Mouse (Mus musculus) layer of hippocampus, postnatal 25 days (tissue): ENCODE measurements around the gene Gm20458. TPM values are rescaled to one million over a fixed set of nuclear protein-coding genes. Genes with fewer than 3 reads are reported as not detected.

Experiments
- DNase-seq, 2 experiments: peaks; one replicate each; pipeline ENCODE4 v3.0.0; 2022; ENCODE audit warnings: mixed read lengths in 2 of 2, low spot score in 1 of 2; ENCODE audit errors: extremely low spot score in 1 of 2
- total RNA-seq, 2 experiments: library from RNA; stranded (reverse); gene quantifications; 2 replicates each; pipeline ENCODE4 v1.2.3; 2021

Gm20458 gene
- total RNA-seq, 2 experiments from 2014 or later, result 3.9 to 11.3 TPM

GRCm38 (mm10) chr2:164433278-164433895, 27.4 kb upstream of the Gm20458 start:
- DNase-seq, result no peak

- no peak for DNase-seq
These were observed 26.1 kb upstream of the Gm20458 start for GRCm38 (mm10) chr2:164434681-164435080.

GRCm38 (mm10) chr2:164435216-164436090, 25.3 kb upstream of the Gm20458 start:
- no peak for DNase-seq

GRCm38 (mm10) chr2:164436215-164436913, 24.4 kb upstream of the Gm20458 start:
- DNase-seq, result no peak

- DNase-seq, result no peak
These were observed 23.8 kb upstream of the Gm20458 start for GRCm38 (mm10) chr2:164436961-164437360.

GRCm38 (mm10) chr2:164437710-164438109, 23.1 kb upstream of the Gm20458 start:
- no peak for DNase-seq

- DNase-seq, result no peak
These were observed 22.5 kb upstream of the Gm20458 start for GRCm38 (mm10) chr2:164438257-164438656.

- DNase-seq, result peak in 1 of 2 experiments; percentile 22
These were observed 21.8 kb upstream of the Gm20458 start for GRCm38 (mm10) chr2:164439001-164439421.

- no peak for DNase-seq
These were observed 20.5 kb upstream of the Gm20458 start for GRCm38 (mm10) chr2:164440314-164440713.

- DNase-seq, result no peak
These were observed 19.6 kb upstream of the Gm20458 start for GRCm38 (mm10) chr2:164441155-164441554.

GRCm38 (mm10) chr2:164441731-164442130, 19.0 kb upstream of the Gm20458 start:
- DNase-seq, result no peak

- no peak for DNase-seq
These were observed 18.3 kb upstream of the Gm20458 start for GRCm38 (mm10) chr2:164442315-164443050.

GRCm38 (mm10) chr2:164443051-164443437, 17.7 kb upstream of the Gm20458 start:
- DNase-seq, result peak; percentile 60 to 68

- no peak for DNase-seq
These were observed 17.2 kb upstream of the Gm20458 start, which contains the start of gene Sdc4 for GRCm38 (mm10) chr2:164443460-164444000. Gene Sdc4 (minus strand): TSS chr2:164443887.

GRCm38 (mm10) chr2:164444701-164445100, 16.1 kb upstream of the Gm20458 start:
- DNase-seq, result no peak

GRCm38 (mm10) chr2:164445399-164446085, 15.2 kb upstream of the Gm20458 start:
- no peak for DNase-seq

GRCm38 (mm10) chr2:164446086-164446469, 14.7 kb upstream of the Gm20458 start:
- no peak for DNase-seq

- no peak for DNase-seq
These were observed 12.6 kb upstream of the Gm20458 start for GRCm38 (mm10) chr2:164448140-164448539.

- no peak for DNase-seq
These were observed 11.8 kb upstream of the Gm20458 start for GRCm38 (mm10) chr2:164448921-164449320.
